Mouse (Mus musculus) spleen, embryonic (tissue): ENCODE data around the gene Npm1.

Experiments used
- CTCF ChIA-PET: fragments of 350-600 bp; sonication (Branson Sonifier 250); formaldehyde crosslinking; loops from one replicate; lab custom pipeline; 2022; lab: Charles Lee

Gene Npm1

DNA sequence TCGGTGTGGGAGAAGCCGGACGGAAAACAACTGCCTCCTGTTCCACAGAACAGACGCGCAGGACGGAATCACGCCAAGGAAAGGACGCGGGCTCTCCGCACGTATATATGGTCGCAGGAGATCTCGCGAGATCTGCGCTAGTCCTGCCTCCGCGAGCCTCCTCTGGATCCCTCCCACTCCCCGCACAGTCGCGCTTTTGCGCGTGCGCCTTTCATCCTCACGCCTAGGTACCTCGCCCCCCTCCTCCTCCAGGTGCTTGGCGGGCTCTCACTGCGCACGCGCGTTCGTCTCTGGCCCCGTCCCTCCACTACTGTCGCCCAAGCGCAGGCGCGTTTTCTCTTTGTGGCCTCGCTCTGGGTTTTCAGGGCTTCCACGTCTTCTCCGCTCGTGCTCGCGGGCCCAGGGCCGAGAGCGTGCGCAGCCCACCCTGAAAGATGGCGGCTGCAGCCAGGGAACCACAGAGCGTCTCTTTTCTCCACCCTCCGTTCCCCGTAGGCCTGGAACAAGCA is at the start of gene Npm1:
Npm1 (minus strand) TSS at position 209 of the 509 bp plus-strand sequence.
- CTCF ChIA-PET, result no interaction called here

DNA sequence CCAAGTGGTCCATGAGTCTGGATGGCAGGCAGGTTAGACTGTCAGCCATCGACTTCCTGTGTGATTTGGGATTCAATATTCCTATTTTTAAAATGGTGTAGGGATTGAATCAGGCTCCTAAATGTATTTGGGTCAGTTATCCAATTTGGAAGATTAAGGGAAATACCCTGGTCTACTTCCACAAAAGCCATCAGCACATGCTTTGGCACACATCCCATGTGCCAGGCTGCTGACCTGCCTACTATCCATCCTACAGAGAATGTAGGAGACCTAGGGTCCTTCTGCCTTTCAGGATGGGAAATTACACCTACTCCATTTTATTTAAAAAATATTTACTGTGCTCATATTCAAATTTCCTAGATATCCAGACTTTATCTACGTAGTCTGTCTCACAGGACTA is 44.4 kb upstream of the Npm1 start:
- CTCF ChIA-PET, result no interaction called here

DNA sequence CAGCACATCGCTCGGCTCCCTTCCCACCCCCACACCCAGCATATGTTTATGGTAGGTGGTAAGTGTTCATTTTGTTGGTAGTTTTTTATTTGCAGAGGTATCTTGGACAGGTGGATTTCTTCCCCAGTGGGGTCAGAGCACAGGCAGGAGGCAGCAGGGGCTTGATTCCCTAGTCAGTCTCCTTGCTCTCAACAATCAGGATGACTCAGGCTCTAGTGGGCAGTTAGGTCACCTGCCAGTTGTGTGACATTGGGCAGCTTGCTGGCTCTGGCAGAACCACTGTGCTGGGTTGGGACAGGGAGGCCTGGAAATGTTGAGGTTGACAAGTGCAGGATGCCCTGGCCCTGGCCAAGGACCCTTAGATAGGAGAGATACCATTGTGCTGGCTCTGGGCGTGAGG is 42.0 kb upstream of the Npm1 start:
- CTCF ChIA-PET, result no interaction called here

- CTCF ChIA-PET, result no interaction called here
These were observed 41.3 kb upstream of the Npm1 start for GRCm38 (mm10) chr11:33204329-33204705.

DNA sequence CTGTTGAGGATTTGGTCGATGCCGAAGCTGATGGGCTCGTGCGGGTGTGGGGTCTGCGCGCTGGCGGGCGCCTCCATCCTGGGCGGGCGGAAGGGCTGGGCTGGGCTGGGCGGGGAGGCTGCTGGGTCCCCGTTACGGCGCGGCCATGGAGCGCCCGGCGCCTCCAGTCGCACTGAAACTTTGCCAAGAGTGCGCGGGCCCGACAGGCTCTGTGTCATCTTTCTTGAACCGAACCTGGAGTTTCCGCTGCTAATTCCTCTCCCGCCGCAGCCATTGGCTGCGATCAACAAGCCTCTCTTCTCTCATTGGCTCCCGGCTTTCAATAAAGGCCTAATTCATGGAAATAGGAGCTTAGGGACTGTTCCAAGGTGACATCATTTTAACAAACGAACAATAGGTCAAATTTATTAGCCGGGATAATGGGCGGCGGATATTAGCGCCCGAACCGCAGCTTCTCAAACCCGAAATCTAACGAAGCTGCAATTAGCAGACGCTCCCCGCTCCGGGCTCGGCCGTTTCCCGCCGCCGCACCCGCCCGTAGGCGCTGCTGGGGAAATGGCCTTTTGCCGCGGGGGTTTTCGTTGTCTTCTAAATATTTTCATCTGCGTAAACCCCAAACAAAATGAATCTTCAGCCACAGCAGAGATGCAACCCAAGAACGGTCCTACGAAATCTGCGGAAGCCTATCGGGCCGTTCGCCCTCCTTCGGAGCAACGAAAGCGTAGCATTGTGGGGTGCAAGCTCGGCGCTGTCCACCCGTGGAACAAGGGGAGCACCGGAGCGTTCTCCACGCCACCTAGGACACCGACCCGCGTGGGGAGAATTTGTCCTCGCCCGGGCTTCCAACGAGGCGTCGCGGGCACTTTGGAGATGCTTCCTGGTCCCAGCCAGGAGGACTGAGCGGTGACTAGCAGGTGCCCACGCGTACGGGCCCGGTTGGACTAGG is 40.6 kb upstream of the Npm1 start, which contains the start of gene Tlx3:
Tlx3 (minus strand) TSS at position 207 of the 946 bp plus-strand sequence.
- CTCF ChIA-PET, result no interaction called here

- CTCF ChIA-PET, result no interaction called here
These were observed 40.0 kb upstream of the Npm1 start for GRCm38 (mm10) chr11:33202972-33203371.

- CTCF ChIA-PET, result no interaction called here
These were observed 39.3 kb upstream of the Npm1 start for GRCm38 (mm10) chr11:33202296-33202695.

DNA sequence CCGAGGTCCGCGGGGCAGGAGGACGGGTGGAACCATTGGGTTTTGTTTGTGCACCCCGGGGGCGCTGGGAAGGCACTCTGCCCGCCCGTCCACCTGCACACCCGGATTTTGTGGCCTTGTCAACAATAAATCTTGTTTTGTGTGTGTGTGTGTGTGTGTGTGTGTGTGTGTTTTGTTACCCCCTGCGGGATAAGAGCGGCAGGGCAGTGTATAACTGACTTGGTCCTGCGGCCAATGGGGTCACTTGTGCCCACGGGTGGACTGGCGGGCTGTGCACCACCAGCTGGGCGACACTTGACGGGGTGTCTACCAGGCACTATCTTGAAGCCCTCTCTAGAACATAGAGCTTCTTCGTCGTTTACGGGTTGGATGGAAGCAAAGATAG is 38.6 kb upstream of the Npm1 start:
- CTCF ChIA-PET, result no interaction called here

DNA sequence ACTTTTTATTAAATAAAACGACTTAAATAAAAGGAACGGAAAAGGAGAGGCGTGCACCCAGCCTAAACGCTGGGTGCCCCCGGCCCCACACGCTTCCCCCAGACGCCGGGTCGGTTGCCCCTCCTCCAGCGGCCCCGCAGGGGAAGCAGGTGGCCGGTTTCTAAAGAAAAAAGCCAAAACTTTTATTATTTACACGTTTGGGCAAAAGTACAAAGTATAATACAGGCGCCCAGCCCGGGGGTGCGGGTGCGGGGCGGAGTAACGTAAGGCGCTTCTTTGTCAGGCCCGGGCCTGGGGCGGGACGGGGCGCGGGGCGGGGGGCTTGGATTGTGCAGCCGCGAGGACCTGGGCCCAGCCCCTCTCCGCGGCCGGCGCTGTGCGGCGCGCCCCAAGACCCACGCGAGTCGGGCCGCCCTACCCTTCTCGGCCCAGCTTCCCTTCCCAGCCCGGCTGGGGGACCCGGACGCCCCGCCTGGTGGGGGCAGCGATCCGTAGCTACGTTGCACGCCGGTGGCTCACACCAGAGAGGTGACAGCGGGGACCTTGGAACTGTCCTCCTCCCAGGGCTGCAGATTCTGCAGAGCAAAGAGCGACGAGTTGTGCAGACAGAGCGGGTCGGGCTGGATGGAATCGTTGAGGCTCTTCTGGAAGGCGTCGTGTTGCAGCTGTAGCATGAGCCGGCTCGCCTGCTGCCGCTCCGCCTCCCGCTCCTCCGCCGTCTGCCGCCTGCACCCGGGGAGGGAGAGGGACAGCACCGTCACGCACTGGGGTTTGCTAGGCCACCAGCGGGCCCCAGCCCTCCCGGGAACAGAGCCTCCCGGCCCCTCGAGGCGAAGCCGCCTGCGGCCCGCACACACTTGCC is 38.0 kb upstream of the Npm1 start:
- CTCF ChIA-PET, result no interaction called here

- CTCF ChIA-PET, result no interaction called here
These were observed 37.1 kb upstream of the Npm1 start for GRCm38 (mm10) chr11:33199906-33200763.

- CTCF ChIA-PET, result no interaction called here
These were observed 36.1 kb upstream of the Npm1 start for GRCm38 (mm10) chr11:33199117-33199514.

DNA sequence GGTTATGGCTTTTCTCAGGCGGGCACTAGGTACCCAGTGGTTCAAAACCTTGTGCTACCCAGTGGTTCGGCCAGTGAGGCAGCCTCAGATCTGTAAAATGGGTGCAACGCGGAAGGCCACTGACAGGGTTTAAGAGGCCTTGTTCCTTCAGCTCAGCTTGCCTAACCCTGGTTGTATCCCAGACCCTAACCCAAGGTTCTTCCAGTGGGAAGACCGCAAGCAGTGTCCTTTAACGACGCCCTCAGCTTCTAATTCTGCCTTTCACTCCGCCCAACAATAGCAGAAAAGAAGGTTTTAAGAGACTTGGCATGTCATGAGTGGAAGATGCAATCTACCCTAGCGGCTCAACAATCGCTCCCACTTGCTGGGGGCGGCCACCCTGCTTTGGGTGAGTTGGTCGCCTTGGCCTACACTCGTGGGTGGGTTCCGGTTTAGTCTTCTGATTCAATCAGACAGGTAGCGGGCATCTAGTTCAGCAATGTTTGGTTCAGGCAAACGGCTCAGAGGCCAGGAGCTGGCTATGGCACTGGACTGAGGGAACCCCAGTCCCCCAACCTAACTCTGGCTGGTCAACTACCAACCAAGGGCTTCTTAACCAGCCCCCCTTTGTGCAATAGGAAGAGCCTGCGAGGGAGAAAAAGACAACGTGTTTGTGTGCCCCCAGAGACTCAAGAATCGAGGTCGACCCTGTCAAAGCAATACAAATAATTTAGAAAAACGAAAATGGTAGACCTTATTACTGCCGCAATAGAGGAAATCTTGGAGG is 35.5 kb upstream of the Npm1 start:
- CTCF ChIA-PET, result no interaction called here

DNA sequence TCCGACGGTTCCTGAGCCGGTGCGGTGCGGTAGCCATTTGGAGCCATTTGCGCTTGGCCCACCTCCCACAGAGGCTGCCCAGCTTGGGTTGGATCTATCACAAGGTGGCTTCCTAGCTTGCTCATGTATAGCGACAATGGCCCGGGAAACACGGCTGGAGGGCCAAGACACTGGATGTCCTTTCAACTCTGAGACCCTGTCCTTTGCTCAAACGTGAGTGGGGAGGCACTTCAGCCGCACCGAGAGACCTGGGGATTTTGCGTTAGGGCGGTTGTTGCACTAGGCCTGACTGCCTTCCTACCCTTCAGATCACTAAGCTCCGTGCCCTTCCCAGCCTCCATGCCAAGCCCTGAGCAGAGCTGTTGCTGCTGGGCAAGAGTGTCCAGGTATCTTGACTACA is 34.7 kb upstream of the Npm1 start:
- CTCF ChIA-PET, result no interaction called here

GRCm38 (mm10) chr11:33197133-33197514 is 34.1 kb upstream of the Npm1 start:
- CTCF ChIA-PET, result no interaction called here

DNA sequence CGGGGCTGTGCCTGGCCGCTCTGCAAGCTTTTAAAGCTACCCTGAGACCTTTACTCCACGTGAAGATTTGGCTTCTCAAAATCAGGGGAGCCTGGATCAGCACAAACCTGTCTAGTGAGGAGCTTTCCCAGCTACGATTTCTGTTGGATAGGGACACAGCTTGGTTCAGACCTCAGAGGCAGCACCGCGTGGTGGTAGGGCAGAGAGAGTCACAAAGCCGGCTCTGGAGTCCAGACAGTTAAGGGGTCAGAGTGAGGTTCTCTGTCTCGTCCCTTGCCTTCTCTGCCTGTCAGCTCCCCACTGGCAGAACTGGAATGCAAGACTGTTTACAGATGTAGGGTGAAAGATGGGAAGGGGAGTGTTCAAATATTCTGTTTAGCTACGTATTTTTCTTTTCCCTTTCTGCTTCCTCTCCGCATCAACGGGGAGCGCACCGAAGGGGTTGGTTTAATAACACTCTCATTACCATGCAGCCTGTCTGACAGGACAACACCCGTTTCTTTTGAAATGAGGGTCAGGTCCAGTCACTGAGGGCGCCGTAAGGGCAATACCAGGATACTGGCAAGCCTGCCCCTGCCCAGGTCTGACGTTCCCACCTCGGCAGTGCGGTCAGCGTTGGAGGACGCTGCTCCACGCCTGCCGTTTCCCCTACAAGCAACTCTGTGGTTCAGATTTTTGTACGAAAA is 33.6 kb upstream of the Npm1 start:
- CTCF ChIA-PET, result no interaction called here

DNA sequence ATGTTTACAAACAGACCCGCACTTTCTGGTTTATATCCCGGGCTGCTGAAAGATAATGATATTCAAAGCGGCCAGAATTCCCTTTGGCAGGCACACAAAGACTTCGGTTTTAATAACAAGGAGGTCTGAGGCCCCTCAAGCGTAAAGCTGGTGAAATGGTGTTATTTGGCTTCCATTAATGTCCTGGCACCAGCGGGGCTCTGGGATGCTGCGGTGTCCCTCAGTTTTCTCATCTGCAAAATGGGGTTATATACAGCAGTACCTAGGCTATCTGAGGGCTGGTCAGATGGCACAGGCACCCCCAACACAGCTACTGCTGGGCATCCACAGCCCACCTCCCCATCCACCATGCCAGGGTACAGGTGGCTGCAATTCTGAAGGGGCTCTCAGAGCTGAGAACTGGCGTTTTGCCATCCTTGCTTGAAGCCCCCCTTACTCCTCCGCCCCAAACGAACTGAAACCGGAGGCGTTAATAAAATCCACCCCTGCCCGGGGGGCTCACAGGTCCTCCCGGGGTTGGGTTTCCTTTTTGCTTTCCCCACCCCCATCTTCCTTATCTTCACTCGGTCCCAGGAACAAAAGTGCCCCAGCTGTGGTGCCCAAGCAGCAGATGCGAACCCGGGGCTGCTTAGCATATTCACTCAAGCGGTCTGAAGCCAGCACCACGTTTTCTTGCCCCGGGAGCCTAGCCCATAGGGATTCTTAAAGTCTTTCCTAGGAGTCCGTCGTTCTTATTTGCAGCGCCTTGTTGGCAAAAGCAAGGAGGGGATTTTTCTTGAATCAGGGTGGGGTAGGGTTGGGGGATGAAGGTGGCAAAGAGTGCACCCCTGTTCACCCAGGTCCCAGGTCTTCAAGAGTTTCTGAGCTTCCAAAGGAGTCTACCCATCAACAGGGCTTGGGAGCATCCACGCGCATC is 32.8 kb upstream of the Npm1 start:
- CTCF ChIA-PET, result no interaction called here

DNA sequence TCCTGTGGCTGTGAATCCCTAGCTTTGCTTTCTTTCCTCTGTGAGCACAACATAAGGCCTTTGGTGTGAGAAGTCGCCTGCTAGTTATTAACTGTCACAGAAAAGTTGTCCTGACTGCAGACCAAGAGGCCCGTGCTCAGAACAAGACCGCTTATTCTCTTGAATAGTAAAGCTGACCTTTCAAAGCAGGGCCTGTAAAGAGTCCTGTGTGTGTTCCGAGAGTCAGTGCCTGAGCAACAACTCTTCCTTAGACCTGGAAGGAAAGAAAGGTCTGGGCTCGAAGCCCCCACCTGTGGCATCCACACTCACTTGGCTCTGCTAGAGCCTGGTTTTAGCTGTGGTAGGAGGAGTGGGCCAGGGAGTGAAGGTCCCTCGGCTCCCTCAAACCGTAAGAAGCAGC is 32.1 kb upstream of the Npm1 start:
- CTCF ChIA-PET, result no interaction called here

DNA sequence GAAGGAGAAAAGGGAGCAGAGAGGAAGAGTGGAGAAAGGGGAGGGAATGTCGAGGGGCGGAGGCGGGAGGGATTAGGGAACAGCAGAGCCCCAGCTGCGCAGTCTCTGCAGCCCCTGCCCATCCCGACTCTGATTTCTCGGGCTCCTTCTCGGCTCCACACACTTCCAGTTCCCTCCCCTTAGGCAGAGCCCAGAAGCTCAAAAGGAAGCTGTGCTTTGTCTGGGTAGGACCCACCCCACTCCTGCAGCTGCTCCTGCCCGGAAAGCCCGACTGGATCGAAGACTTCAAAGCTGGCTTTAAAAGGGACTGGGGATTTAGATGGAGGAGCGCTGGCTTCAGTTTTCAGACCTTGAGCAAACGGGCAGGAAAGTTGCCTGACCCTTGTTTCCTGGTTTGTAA is 30.7 kb upstream of the Npm1 start:
- CTCF ChIA-PET, result no interaction called here

DNA sequence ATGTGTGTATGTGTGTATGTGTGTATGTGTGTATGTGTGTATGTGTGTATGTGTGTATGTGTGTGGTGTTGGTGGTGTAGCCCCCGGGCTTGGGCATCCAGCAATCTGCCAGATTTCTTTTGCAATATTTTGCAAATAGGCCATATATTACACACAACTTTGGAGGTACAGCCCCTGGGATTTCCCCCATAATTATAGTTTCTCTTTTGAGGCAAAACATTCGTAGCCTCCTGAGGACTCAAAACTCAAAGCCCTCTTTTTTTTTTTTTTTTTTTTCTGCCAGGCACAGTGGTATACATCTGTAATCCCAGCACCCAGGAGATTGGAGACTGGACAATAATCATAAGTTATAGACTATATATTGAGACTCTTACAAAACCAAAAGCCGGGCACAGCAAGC is 18.8 kb upstream of the Npm1 start:
- CTCF ChIA-PET, result no interaction called here
